Mouse (Mus musculus) forebrain, embryonic 16.5 days (tissue): ENCODE results near the gene D730048I06Rik. TPM values are rescaled to one million over a fixed set of nuclear protein-coding genes. Genes with fewer than 3 reads are reported as not detected.
"Not testable (repeated sequence)": the region's sequence is repeated elsewhere in the genome, so short reads cannot be mapped to it uniquely, and the experiment has no call there.

Experiments
- ATAC-seq: fragments of 200-750 bp; cut with Nextera tagmentation; 2 replicates; pipeline ENCODE4 v1.8.0; 2017; ENCODE audit warnings: mild to moderate bottlenecking, moderate library complexity
- H3K27ac ChIP-seq: fragments of 300-500 bp; sonication (generic); 2 replicates; pipeline ENCODE4 v1.5.1; 2014; ENCODE audit warnings: low read length, control low read depth
- H3K27me3 ChIP-seq: fragments of 300-500 bp; sonication (generic); replicated peaks from 2 replicates; pipeline ENCODE4 v1.6.1; 2014; ENCODE audit warnings: low read length; ENCODE audit not compliant: control insufficient read depth, insufficient read depth
- H3K36me3 ChIP-seq: fragments of 300-500 bp; sonication (generic); 2 replicates; pipeline ENCODE4 v1.6.1; 2014; ENCODE audit not compliant: control insufficient read depth, insufficient read depth
- H3K4me1 ChIP-seq: fragments of 300-500 bp; sonication (generic); replicated peaks from 2 replicates; pipeline ENCODE4 v1.6.1; 2014; ENCODE audit warnings: low read length; ENCODE audit not compliant: control insufficient read depth, insufficient read depth
- H3K4me2 ChIP-seq: fragments of 300-500 bp; sonication (generic); 2 replicates; pipeline ENCODE4 v1.6.1; 2014; ENCODE audit warnings: mild to moderate bottlenecking, low read length, control low read depth
- H3K4me3 ChIP-seq: fragments of 300-500 bp; sonication (generic); replicated peaks from 2 replicates; pipeline ENCODE4 v1.5.1; 2014; ENCODE audit warnings: mild to moderate bottlenecking, low read length, control low read depth
- H3K9ac ChIP-seq: fragments of 300-500 bp; sonication (generic); replicated peaks from 2 replicates; pipeline ENCODE4 v1.6.1; 2014; ENCODE audit warnings: low read depth, low read length, control low read depth
- H3K9me3 ChIP-seq: fragments of 300-500 bp; sonication (generic); 2 replicates; pipeline ENCODE4 v1.6.1; 2016; ENCODE audit warnings: low read length; ENCODE audit not compliant: control insufficient read depth
- WGBS: fragments of 180-500 bp; shearing (Covaris S2); extraction: QIAGEN DNeasy Blood & Tissue Kit; methylation state at CpG from one replicate; pipeline ENCODE4 v1.1.7; 2014; 5-methylcytosine and 5-hydroxymethylcytosine counted together
- polyA plus RNA-seq: library from polyadenylated mRNA; unstranded; fragments of >200 nt; fragmentation: Nextera tagmentation; extraction: Ambion mirVana; gene quantifications from 2 replicates; pipeline ENCODE4 v1.2.1, GENCODE M21; 2015

Gene D730048I06Rik
- polyA plus RNA-seq: not detected in 2 replicates

- WGBS: 89% methylated on average over 3 of the region's 3 CpGs
- Histone ChIP-seq H3K36me3 (no peaks in the 10 kb centered on the region), H3K9ac (no peak within 1 kb of the TSS), H3K4me2 (no peak within 1 kb of the TSS), H3K4me3 (no peak within 1 kb of the TSS), H3K27me3 (no peaks in the 10 kb centered on the region), H3K27ac (no peak within 1 kb of the TSS), H3K9me3 (peaks cover 3% of the 10 kb centered on the region; the same call in 1 of the 2 replicates), H3K4me1 (no peaks in the 10 kb centered on the region)
- ATAC-seq: no peak
These were observed at the start of gene D730048I06Rik, which contains the start of gene Gm27235 for GRCm38 (mm10) chr9:35790001-35790400. TSS of gene D730048I06Rik (minus strand) at chr9:35790112. TSS of gene Gm27235 (minus strand) at chr9:35790101.

GRCm38 (mm10) chr9:35817881-35818280 lies 28.0 kb upstream of the D730048I06Rik start:
- H3K9ac ChIP-seq, H3K9me3 ChIP-seq, H3K4me3 ChIP-seq, H3K36me3 ChIP-seq, H3K4me2 ChIP-seq, ATAC-seq, H3K4me1 ChIP-seq, H3K27ac ChIP-seq, H3K27me3 ChIP-seq: not testable (repeated sequence)
- WGBS: 96% methylated on average over 15 of the region's 15 CpGs

DNA sequence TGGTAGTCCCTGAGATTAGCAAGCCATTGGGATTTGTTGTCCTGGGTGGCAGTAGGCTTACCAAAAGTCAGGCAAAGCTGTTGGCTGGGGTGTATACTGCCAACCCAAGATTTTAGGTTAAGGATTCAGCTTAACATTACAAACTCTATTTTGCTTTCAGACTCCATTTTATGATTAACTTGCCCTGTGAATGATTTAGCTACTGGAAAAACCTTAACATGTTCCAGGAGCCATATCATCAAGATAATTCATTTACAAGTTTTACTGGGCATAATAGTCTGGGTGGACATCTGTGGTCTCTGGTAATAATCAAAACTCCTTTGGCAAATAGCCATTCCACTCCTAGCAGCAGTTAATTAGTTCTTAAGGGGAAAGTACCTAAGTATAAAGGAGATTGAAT lies 8.2 kb upstream of the D730048I06Rik start:
- Histone ChIP-seq H3K27me3 (no peaks in the 10 kb centered on the region), H3K4me2 (no peak overlapping the region), H3K27ac (no peak overlapping the region), H3K36me3 (no peaks in the 10 kb centered on the region), H3K9ac (no peak overlapping the region), H3K4me1 (no peaks in the 10 kb centered on the region), H3K9me3 (peaks cover 5% of the 10 kb centered on the region; the same call in 1 of the 2 replicates), H3K4me3 (no peak overlapping the region)
- no peak for ATAC-seq

DNA sequence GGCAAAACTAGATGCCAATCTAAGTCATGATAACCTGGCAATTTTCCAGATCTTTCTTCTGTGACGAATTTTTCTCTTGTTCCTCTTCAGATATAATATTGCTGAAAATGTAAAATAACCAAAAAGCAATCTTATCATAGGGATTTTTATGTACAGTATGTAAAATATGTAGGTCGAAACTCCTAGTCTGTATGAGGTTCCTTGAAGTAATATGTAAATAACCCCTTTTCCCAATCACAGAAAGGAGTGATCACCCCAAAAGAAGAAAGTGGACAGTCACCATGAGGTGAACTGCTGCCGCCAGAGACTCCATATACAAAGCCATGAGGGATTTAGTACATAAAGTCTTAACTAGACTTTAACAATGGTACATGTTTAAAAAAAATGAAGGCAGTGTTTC lies 11.9 kb downstream of the D730048I06Rik start, which contains the start of gene Gm17727:
Gene Gm17727, minus strand, starts transcription at position 101 of the 400 bp plus-strand sequence.
- Histone ChIP-seq H3K36me3 (no peaks in the 10 kb centered on the region), H3K9me3 (0 out of 2 replicates have a peak, but pooled peaks cover 2% of the 10 kb centered on the region), H3K4me1 (no peaks in the 10 kb centered on the region), H3K9ac (no peak within 1 kb of the TSS), H3K27me3 (no peaks in the 10 kb centered on the region), H3K27ac (no peak within 1 kb of the TSS), H3K4me2 (no peak within 1 kb of the TSS), H3K4me3 (no peak within 1 kb of the TSS)
- no peak for ATAC-seq
- 61% methylated on average over 3 of the region's 3 CpGs for WGBS

DNA sequence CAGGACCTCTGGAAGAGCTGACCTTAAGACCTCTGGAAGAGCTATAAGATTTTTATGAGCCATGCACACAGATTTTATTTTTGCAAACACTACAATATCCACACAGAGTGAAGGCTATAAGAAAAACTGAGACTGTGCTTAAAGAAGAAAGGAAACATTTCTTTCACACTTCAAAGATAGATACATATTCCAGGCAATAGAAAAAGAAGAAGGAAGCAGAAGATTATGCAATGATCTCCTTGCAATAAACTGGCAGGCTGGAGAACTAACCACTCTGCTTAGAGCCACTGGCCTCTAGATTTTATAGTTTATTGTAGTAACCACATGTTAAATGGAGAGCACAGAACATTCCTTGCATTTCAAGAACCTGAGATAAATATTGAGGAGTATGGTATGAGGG lies 33.1 kb downstream of the D730048I06Rik start:
- Histone ChIP-seq H3K9ac (no peak overlapping the region), H3K4me1 (no peaks in the 10 kb centered on the region), H3K9me3 (no peaks in the 10 kb centered on the region), H3K36me3 (no peaks in the 10 kb centered on the region), H3K27ac (no peak overlapping the region), H3K4me3 (no peak overlapping the region), H3K4me2 (no peak overlapping the region), H3K27me3 (no peaks in the 10 kb centered on the region)
- no peak for ATAC-seq

DNA sequence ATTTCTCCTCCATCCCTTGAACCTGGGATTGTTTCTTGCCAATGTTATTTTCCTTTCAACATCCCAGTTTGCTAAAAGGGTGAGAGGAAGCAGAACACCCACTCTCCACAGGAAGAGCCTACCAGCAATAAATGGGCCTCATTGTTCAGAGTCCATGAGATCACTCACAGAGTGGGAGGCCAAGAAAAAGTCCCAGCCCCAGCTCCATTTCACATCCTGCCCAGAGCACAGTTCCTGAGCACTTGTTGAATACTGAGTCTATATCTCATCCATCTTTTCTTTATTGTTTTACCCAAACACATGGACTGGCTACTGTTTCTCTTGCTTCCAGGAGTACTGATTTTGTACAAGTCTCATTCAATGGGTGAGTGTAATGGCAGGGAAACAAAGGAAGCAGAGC lies 49.2 kb downstream of the D730048I06Rik start, which contains the start of gene Gm17677:
Gene Gm17677, plus strand, starts transcription at position 301 of the 400 bp plus-strand sequence.
- Histone ChIP-seq H3K4me2 (no peak within 1 kb of the TSS), H3K4me1 (no peaks in the 10 kb centered on the region), H3K9me3 (no peaks in the 10 kb centered on the region; the same call in 1 of the 2 replicates), H3K27me3 (no peaks in the 10 kb centered on the region), H3K9ac (no peak within 1 kb of the TSS), H3K36me3 (no peaks in the 10 kb centered on the region), H3K4me3 (no peak within 1 kb of the TSS), H3K27ac (no peak within 1 kb of the TSS)
- no peak for ATAC-seq

Other genes with a start within 250 kb of the D730048I06Rik start
- gene Ddx25, start 231.6 kb downstream of the D730048I06Rik start, polyA plus RNA-seq: 19.4 and 21.6 TPM in 2 replicates
- gene Pus3, start 231.5 kb downstream of the D730048I06Rik start, polyA plus RNA-seq: 15.7 and 20.6 TPM in 2 replicates
- 1.3 and 2.3 TPM in 2 replicates for gene Pate2, start 219.8 kb downstream of the D730048I06Rik start, polyA plus RNA-seq
- gene Hyls1, start 219.7 kb downstream of the D730048I06Rik start, polyA plus RNA-seq: 25.1 and 26.3 TPM in 2 replicates
- not detected in 2 replicates for gene Pate4, start 178.2 kb downstream of the D730048I06Rik start, polyA plus RNA-seq
- gene Pate3, start 141.9 kb downstream of the D730048I06Rik start, polyA plus RNA-seq: not detected in 2 replicates
- not detected in 2 replicates for gene Pate1, start 102.7 kb downstream of the D730048I06Rik start, polyA plus RNA-seq
- gene Gm17677, start 49.1 kb downstream of the D730048I06Rik start, polyA plus RNA-seq: not detected in 2 replicates
- gene Gm17727, start 12.0 kb downstream of the D730048I06Rik start, polyA plus RNA-seq: not detected in 2 replicates
- gene Gm27235, start within 50 bp of the D730048I06Rik start, polyA plus RNA-seq: not detected in 2 replicates
- gene 9230110F15Rik, start 54.0 kb upstream of the D730048I06Rik start, polyA plus RNA-seq: not detected in 2 replicates
- gene 9230113P08Rik, start 118.3 kb upstream of the D730048I06Rik start, polyA plus RNA-seq: not detected in 2 replicates